Mouse (Mus musculus): ENCODE data around the gene Mrps15. TPM values are rescaled to one million over a fixed set of nuclear protein-coding genes. Genes with fewer than 3 reads are reported as not detected.

Gene Mrps15
- polyA plus RNA-seq (2014; fragmentation: Nextera tagmentation; extraction: Ambion mirVana): 148 and 151 TPM in 2 replicates

GRCm38 (mm10) chr4:126046851-126047585, at the start of gene Mrps15:
Gene Mrps15 (plus strand): TSS chr4:126046925.
- no peaks in the 10 kb centered on the region for H3K9me3 ChIP-seq (ENCODE audit: control insufficient read depth, low read length)
- peak within 1 kb of the TSS; percentile 75 for H3K4me2 ChIP-seq (ENCODE audit: low read length)
- H3K4me1 ChIP-seq (replicated peaks; ENCODE audit: control insufficient read depth, insufficient read depth, low read length): peaks cover 10% of the 10 kb centered on the region
- H3K27ac ChIP-seq (ENCODE audit: low read depth): peak within 1 kb of the TSS; percentile 75
- ATAC-seq (replicated peaks; ENCODE audit: low FRiP score, low TSS enrichment, low read depth) (peak; percentile 96), DNase-seq (ENCODE audit: low spot score) (peak; percentile 93)
- peak within 1 kb of the TSS; percentile 94 for H3K4me3 ChIP-seq (ENCODE audit: low read depth, low read length)
- peaks cover 24% of the 10 kb centered on the region for H3K36me3 ChIP-seq (ENCODE audit: control insufficient read depth, insufficient read depth, low read length)
- no peaks in the 10 kb centered on the region for H3K27me3 ChIP-seq (replicated peaks; ENCODE audit: control insufficient read depth, insufficient read depth, low read length)
- peak within 1 kb of the TSS; percentile 76 for H3K9ac ChIP-seq (ENCODE audit: low read length)
- under 1% methylated on average over 56 of the region's 56 CpGs for WGBS

GRCm38 (mm10) chr4:125997826-125998225, 48.9 kb upstream of the Mrps15 start:
- WGBS: 88% methylated on average over 2 of the region's 2 CpGs
- ATAC-seq (replicated peaks; ENCODE audit: low FRiP score, low TSS enrichment, low read depth) (no peak), DNase-seq (ENCODE audit: low spot score) (no peak)
- no peaks in the 10 kb centered on the region for H3K36me3 ChIP-seq (ENCODE audit: control insufficient read depth, insufficient read depth, low read length)
- H3K4me2 ChIP-seq (ENCODE audit: low read length): no peak overlapping the region
- H3K4me1 ChIP-seq (replicated peaks; ENCODE audit: control insufficient read depth, insufficient read depth, low read length): no peaks in the 10 kb centered on the region
- no peak overlapping the region for H3K4me3 ChIP-seq (ENCODE audit: low read depth, low read length)
- no peak overlapping the region for H3K27ac ChIP-seq (ENCODE audit: low read depth)
- H3K27me3 ChIP-seq (replicated peaks; ENCODE audit: control insufficient read depth, insufficient read depth, low read length): no peaks in the 10 kb centered on the region
- peaks cover 9% of the 10 kb centered on the region for H3K9me3 ChIP-seq (ENCODE audit: control insufficient read depth, low read length)
- no peak overlapping the region for H3K9ac ChIP-seq (ENCODE audit: low read length)

DNA sequence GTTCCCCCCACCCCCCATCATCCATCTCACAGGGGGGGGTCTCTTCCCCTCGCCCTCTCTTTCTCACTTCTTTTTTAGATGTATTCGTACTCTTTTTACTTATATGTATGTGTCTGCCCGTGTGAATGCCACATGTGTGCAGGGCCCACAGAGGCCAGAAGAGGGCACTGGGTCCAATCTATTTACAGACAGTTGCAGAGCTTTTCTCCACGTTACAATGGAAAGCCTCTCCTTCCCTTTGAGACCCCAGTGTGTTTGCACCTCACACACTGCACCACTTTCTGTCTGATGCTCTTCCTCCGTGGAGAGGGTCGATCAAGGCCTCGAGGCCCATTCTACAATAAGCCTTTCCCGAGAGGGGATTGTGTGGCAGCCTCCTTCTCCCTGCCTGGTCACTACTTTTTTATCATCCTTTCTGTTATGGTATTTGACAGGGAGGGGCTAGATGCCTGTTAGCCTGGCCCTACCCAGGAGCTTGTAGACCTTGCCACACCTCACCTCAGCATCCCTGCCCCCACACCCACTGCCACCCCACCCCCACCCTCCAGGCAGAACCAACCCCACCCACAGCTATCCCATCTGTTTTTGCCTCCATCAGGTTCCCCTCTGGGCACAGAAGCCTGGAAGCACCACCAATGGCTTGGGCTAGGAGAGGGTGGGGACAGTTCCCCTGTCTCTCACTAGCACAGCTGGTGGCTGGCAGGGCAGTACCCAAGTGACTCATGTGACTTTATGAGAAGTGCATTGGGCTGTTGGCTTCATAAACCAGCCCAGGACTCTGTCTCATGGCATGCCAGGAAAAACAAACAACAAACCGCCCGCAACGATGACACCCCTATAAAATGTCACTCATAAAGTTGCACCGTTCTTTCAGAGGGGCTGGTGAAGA, 45.2 kb upstream of the Mrps15 start:
- Histone ChIP-seq H3K27me3 (replicated peaks; ENCODE audit: control insufficient read depth, insufficient read depth, low read length) (no peaks in the 10 kb centered on the region), H3K4me1 (replicated peaks; ENCODE audit: control insufficient read depth, insufficient read depth, low read length) (no peaks in the 10 kb centered on the region), H3K27ac (ENCODE audit: low read depth) (no peak overlapping the region), H3K9ac (ENCODE audit: low read length) (no peak overlapping the region), H3K4me2 (ENCODE audit: low read length) (no peak overlapping the region), H3K36me3 (ENCODE audit: control insufficient read depth, insufficient read depth, low read length) (no peaks in the 10 kb centered on the region), H3K9me3 (ENCODE audit: control insufficient read depth, low read length) (peaks cover 9% of the 10 kb centered on the region), H3K4me3 (ENCODE audit: low read depth, low read length) (no peak overlapping the region)
- no peak for ATAC-seq (replicated peaks; ENCODE audit: low FRiP score, low TSS enrichment, low read depth)
- DNase-seq (ENCODE audit: low spot score): no peak
- WGBS: 82% methylated on average over 12 of the region's 12 CpGs

DNA sequence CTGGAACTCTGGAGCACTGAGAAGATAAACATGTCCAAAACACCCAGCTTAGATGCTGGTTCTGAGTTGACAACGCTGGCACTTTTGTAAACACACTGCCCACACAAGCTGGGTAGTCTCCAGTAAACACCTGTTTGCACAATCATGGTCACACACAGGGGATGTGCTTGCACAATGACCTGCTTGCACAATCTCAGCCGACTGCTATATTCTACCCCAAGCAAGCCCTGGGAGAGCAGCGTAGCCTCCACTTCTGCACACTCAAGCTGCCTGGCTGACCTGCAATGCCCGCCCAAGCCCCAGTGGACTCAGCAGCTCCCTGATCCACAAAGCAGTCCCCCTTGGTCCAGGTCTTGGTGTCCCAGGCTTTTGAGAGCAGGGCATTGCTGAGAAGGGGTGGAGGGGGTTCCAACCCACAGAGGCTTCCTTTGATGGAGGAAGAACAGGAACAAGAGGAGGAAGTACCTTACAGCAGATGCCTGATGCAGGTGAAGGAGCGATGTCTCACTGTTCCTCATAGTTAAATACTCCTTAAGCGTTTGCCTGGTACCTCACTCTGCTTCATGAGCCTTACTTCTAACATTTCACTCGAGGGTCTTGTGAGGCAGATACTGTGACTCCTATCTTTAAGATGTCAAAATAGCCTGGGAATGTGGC, 28.9 kb upstream of the Mrps15 start:
- no peak overlapping the region for H3K27ac ChIP-seq (ENCODE audit: low read depth)
- H3K4me1 ChIP-seq (replicated peaks; ENCODE audit: control insufficient read depth, insufficient read depth, low read length): no peaks in the 10 kb centered on the region
- H3K9ac ChIP-seq (ENCODE audit: low read length): no peak overlapping the region
- no peaks in the 10 kb centered on the region for H3K9me3 ChIP-seq (ENCODE audit: control insufficient read depth, low read length)
- no peaks in the 10 kb centered on the region for H3K36me3 ChIP-seq (ENCODE audit: control insufficient read depth, insufficient read depth, low read length)
- no peak overlapping the region for H3K4me2 ChIP-seq (ENCODE audit: low read length)
- ATAC-seq (replicated peaks; ENCODE audit: low FRiP score, low TSS enrichment, low read depth): no peak
- H3K4me3 ChIP-seq (ENCODE audit: low read depth, low read length): no peak overlapping the region
- 74% methylated on average over 7 of the region's 7 CpGs for WGBS
- no peaks in the 10 kb centered on the region for H3K27me3 ChIP-seq (replicated peaks; ENCODE audit: control insufficient read depth, insufficient read depth, low read length)
- no peak for DNase-seq (ENCODE audit: low spot score)

DNA sequence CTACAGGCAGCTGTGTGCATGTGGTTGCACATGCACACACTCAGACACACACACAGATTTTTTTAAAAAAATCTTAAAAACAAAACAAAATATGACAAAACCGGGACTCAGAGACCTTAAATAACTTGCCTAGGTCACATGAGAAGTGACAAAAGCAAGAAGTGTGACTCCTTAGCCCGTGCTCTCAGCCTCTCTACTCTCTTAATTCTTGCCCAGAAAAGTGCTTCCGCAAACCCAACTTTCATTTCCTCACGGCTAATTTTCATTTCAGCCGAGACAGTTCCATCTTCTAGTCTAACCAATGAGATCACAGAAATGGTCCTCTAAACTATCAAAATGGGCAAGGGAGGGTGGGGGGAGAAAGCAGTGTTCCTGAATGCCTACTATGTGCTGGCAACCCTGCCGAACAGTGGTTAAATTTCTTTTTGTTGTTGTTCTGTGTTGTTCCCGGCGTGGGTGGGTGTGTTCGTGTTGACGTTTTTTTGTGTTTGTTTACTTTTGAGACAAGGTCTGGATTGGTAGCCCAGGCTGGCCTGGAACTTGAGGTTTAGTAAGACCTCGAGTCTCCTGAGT, 27.7 kb upstream of the Mrps15 start:
- 76% methylated on average over 11 of the region's 11 CpGs for WGBS
- H3K9me3 ChIP-seq (ENCODE audit: control insufficient read depth, low read length): no peaks in the 10 kb centered on the region
- H3K4me3 ChIP-seq (ENCODE audit: low read depth, low read length): no peak overlapping the region
- no peaks in the 10 kb centered on the region for H3K4me1 ChIP-seq (replicated peaks; ENCODE audit: control insufficient read depth, insufficient read depth, low read length)
- H3K36me3 ChIP-seq (ENCODE audit: control insufficient read depth, insufficient read depth, low read length): no peaks in the 10 kb centered on the region
- no peaks in the 10 kb centered on the region for H3K27me3 ChIP-seq (replicated peaks; ENCODE audit: control insufficient read depth, insufficient read depth, low read length)
- H3K27ac ChIP-seq (ENCODE audit: low read depth): no peak overlapping the region
- H3K9ac ChIP-seq (ENCODE audit: low read length): no peak overlapping the region
- DNase-seq (ENCODE audit: low spot score): no peak
- H3K4me2 ChIP-seq (ENCODE audit: low read length): no peak overlapping the region
- ATAC-seq (replicated peaks; ENCODE audit: low FRiP score, low TSS enrichment, low read depth): no peak

GRCm38 (mm10) chr4:126024303-126024900, 22.3 kb upstream of the Mrps15 start, which contains the start of gene Csf3r:
Gene Csf3r (plus strand): TSS chr4:126024550.
- Histone ChIP-seq H3K4me1 (replicated peaks; ENCODE audit: control insufficient read depth, insufficient read depth, low read length) (no peaks in the 10 kb centered on the region), H3K27me3 (replicated peaks; ENCODE audit: control insufficient read depth, insufficient read depth, low read length) (no peaks in the 10 kb centered on the region), H3K9ac (ENCODE audit: low read length) (no peak within 1 kb of the TSS), H3K4me2 (ENCODE audit: low read length) (no peak within 1 kb of the TSS), H3K27ac (ENCODE audit: low read depth) (no peak within 1 kb of the TSS), H3K9me3 (ENCODE audit: control insufficient read depth, low read length) (no peaks in the 10 kb centered on the region), H3K4me3 (ENCODE audit: low read depth, low read length) (no peak within 1 kb of the TSS), H3K36me3 (ENCODE audit: control insufficient read depth, insufficient read depth, low read length) (no peaks in the 10 kb centered on the region)
- 38% methylated on average over 16 of the region's 16 CpGs for WGBS
- DNase-seq (ENCODE audit: low spot score): no peak
- ATAC-seq (replicated peaks; ENCODE audit: low FRiP score, low TSS enrichment, low read depth): no peak

- Histone ChIP-seq H3K36me3 (ENCODE audit: control insufficient read depth, insufficient read depth, low read length) (no peaks in the 10 kb centered on the region), H3K4me1 (replicated peaks; ENCODE audit: control insufficient read depth, insufficient read depth, low read length) (no peaks in the 10 kb centered on the region), H3K27ac (ENCODE audit: low read depth) (no peak overlapping the region), H3K4me3 (ENCODE audit: low read depth, low read length) (no peak overlapping the region), H3K27me3 (replicated peaks; ENCODE audit: control insufficient read depth, insufficient read depth, low read length) (no peaks in the 10 kb centered on the region), H3K9me3 (ENCODE audit: control insufficient read depth, low read length) (no peaks in the 10 kb centered on the region), H3K9ac (ENCODE audit: low read length) (no peak overlapping the region), H3K4me2 (ENCODE audit: low read length) (no peak overlapping the region)
- 81% methylated on average over 5 of the region's 5 CpGs for WGBS
- no peak for ATAC-seq (replicated peaks; ENCODE audit: low FRiP score, low TSS enrichment, low read depth)
- DNase-seq (ENCODE audit: low spot score): no peak
Observed at GRCm38 (mm10) chr4:126025801-126026200, 20.9 kb upstream of the Mrps15 start.

- WGBS: 84% methylated on average over 3 of the region's 3 CpGs
- DNase-seq (ENCODE audit: low spot score): no peak
- H3K9me3 ChIP-seq (ENCODE audit: control insufficient read depth, low read length): no peaks in the 10 kb centered on the region
- no peak overlapping the region for H3K4me3 ChIP-seq (ENCODE audit: low read depth, low read length)
- H3K9ac ChIP-seq (ENCODE audit: low read length): no peak overlapping the region
- H3K27ac ChIP-seq (ENCODE audit: low read depth): no peak overlapping the region
- H3K4me1 ChIP-seq (replicated peaks; ENCODE audit: control insufficient read depth, insufficient read depth, low read length): no peaks in the 10 kb centered on the region
- H3K36me3 ChIP-seq (ENCODE audit: control insufficient read depth, insufficient read depth, low read length): no peaks in the 10 kb centered on the region
- no peak for ATAC-seq (replicated peaks; ENCODE audit: low FRiP score, low TSS enrichment, low read depth)
- H3K4me2 ChIP-seq (ENCODE audit: low read length): no peak overlapping the region
- no peaks in the 10 kb centered on the region for H3K27me3 ChIP-seq (replicated peaks; ENCODE audit: control insufficient read depth, insufficient read depth, low read length)
Observed at GRCm38 (mm10) chr4:126027980-126028379, 18.7 kb upstream of the Mrps15 start.

Data from intestine, embryonic 14.5 days (tissue).